Mouse (Mus musculus) stomach, embryonic 16.5 days (tissue): ENCODE measurements around the gene Entpd2. TPM values are rescaled to one million over a fixed set of nuclear protein-coding genes. Genes with fewer than 3 reads are reported as not detected.

Source experiments
- ATAC-seq: fragments of 200-750 bp; cut with Nextera tagmentation; 2 replicates; pipeline ENCODE4 v1.8.0; 2017; ENCODE audit warnings: moderate number of reproducible peaks, moderate TSS enrichment; ENCODE audit not compliant: insufficient read depth, low FRiP score
- H3K27ac ChIP-seq: fragments of 300-500 bp; sonication (generic); 2 replicates; pipeline ENCODE4 v1.5.1; 2014; ENCODE audit warnings: low read length
- H3K27me3 ChIP-seq: fragments of 300-500 bp; sonication (generic); 2 replicates; pipeline ENCODE4 v1.6.1; 2014; ENCODE audit warnings: low read length, control low read depth, mixed read lengths; ENCODE audit not compliant: control insufficient read depth, insufficient read depth
- H3K36me3 ChIP-seq: fragments of 300-500 bp; sonication (generic); 2 replicates; pipeline ENCODE4 v1.6.1; 2014; ENCODE audit warnings: low read length; ENCODE audit not compliant: control insufficient read depth, insufficient read depth
- H3K4me1 ChIP-seq: fragments of 300-500 bp; sonication (generic); 2 replicates; pipeline ENCODE4 v1.6.1; 2014; ENCODE audit warnings: low read length, control low read depth, mixed read lengths; ENCODE audit not compliant: control insufficient read depth, insufficient read depth
- H3K4me2 ChIP-seq: fragments of 300-500 bp; sonication (generic); 2 replicates; pipeline ENCODE4 v1.6.1; 2014; ENCODE audit warnings: low read depth, low read length, mixed read lengths
- H3K4me3 ChIP-seq: fragments of 300-500 bp; sonication (generic); replicated peaks from 2 replicates; pipeline ENCODE4 v1.5.1; 2014; ENCODE audit warnings: mild to moderate bottlenecking, low read length
- H3K9ac ChIP-seq: fragments of 300-500 bp; sonication (generic); 2 replicates; pipeline ENCODE4 v1.6.1; 2014; ENCODE audit warnings: low read length
- H3K9me3 ChIP-seq: fragments of 300-500 bp; sonication (generic); replicated peaks from 2 replicates; pipeline ENCODE4 v1.6.1; 2016; ENCODE audit warnings: low read length, control low read depth; ENCODE audit not compliant: control insufficient read depth
- WGBS: fragments of 180-500 bp; shearing (Covaris S2); extraction: QIAGEN DNeasy Blood & Tissue Kit; methylation state at CpG from one replicate; pipeline ENCODE4 v1.1.7; 2014; 5-methylcytosine and 5-hydroxymethylcytosine counted together
- microRNA-seq: library from miRNA; unstranded; fragments of <30 nt; microRNA quantifications from one replicate; pipeline ENCODE4, GENCODE M21; 2016
- polyA plus RNA-seq: library from polyadenylated mRNA; unstranded; fragments of >200 nt; fragmentation: Nextera tagmentation; extraction: Ambion mirVana; gene quantifications from 2 replicates; pipeline ENCODE4 v1.2.1, GENCODE M21; 2015

Gene Entpd2
- polyA plus RNA-seq, 1 experiment from 2014 or later = 16.6 TPM

GRCm38 (mm10) chr2:25432326-25433098 lies 36.8 kb downstream of the Entpd2 start:
- Histone ChIP-seq H3K27me3 (0 out of 2 replicates have a peak, but pooled peaks cover 3% of the 10 kb centered on the region), H3K9ac (no peak overlapping the region), H3K4me2 (no peak overlapping the region), H3K36me3 (no peaks in the 10 kb centered on the region), H3K4me3 (no peak overlapping the region), H3K9me3 (no peaks in the 10 kb centered on the region), H3K27ac (no peak overlapping the region), H3K4me1 (no peaks in the 10 kb centered on the region)
- no peak for ATAC-seq
- WGBS = 79% methylated on average over 11 of the region's 11 CpGs

GRCm38 (mm10) chr2:25433101-25433500 lies 37.4 kb downstream of the Entpd2 start:
- Histone ChIP-seq H3K4me1 (no peaks in the 10 kb centered on the region), H3K27me3 (0 out of 2 replicates have a peak, but pooled peaks cover 3% of the 10 kb centered on the region), H3K27ac (no peak overlapping the region), H3K9me3 (no peaks in the 10 kb centered on the region), H3K4me3 (no peak overlapping the region), H3K36me3 (no peaks in the 10 kb centered on the region), H3K4me2 (no peak overlapping the region), H3K9ac (no peak overlapping the region)
- ATAC-seq = no peak
- WGBS = 83% methylated on average over 17 of the region's 17 CpGs

- no peaks in the 10 kb centered on the region for H3K9me3 ChIP-seq
- 87% methylated on average over 8 of the region's 8 CpGs for WGBS
- H3K4me2 ChIP-seq = no peak overlapping the region
- no peak overlapping the region for H3K4me3 ChIP-seq
- no peaks in the 10 kb centered on the region for H3K4me1 ChIP-seq
- 0 out of 2 replicates have a peak, but pooled peaks cover 3% of the 10 kb centered on the region for H3K27me3 ChIP-seq
- H3K36me3 ChIP-seq = no peaks in the 10 kb centered on the region
- no peak overlapping the region for H3K27ac ChIP-seq
- ATAC-seq = no peak
- H3K9ac ChIP-seq = no peak overlapping the region
These were observed 38.6 kb downstream of the Entpd2 start for GRCm38 (mm10) chr2:25434292-25434691.

- Histone ChIP-seq H3K9me3 (no peaks in the 10 kb centered on the region), H3K4me1 (no peaks in the 10 kb centered on the region), H3K4me2 (no peak overlapping the region), H3K36me3 (no peaks in the 10 kb centered on the region), H3K4me3 (no peak overlapping the region), H3K27me3 (no peaks in the 10 kb centered on the region), H3K27ac (no peak overlapping the region), H3K9ac (no peak overlapping the region)
- ATAC-seq = no peak
- WGBS = 90% methylated on average over 10 of the region's 10 CpGs
These were observed 40.7 kb downstream of the Entpd2 start for GRCm38 (mm10) chr2:25436286-25436820.

- H3K36me3 ChIP-seq = no peaks in the 10 kb centered on the region
- no peak overlapping the region for H3K4me2 ChIP-seq
- no peaks in the 10 kb centered on the region for H3K9me3 ChIP-seq
- WGBS = 86% methylated on average over 20 of the region's 20 CpGs
- no peak overlapping the region for H3K9ac ChIP-seq
- no peaks in the 10 kb centered on the region for H3K4me1 ChIP-seq
- H3K27ac ChIP-seq = no peak overlapping the region
- H3K27me3 ChIP-seq = no peaks in the 10 kb centered on the region
- no peak for ATAC-seq
- H3K4me3 ChIP-seq = no peak overlapping the region
These were observed 45.4 kb downstream of the Entpd2 start for GRCm38 (mm10) chr2:25441067-25441466.

GRCm38 (mm10) chr2:25442682-25443081 lies 47.0 kb downstream of the Entpd2 start:
- H3K27me3 ChIP-seq = no peaks in the 10 kb centered on the region

More at GRCm38 (mm10) chr2:25442682-25443081, 47.0 kb downstream of the Entpd2 start:
- no peaks in the 10 kb centered on the region for H3K36me3 ChIP-seq
- ATAC-seq = no peak
- WGBS = 89% methylated on average over 14 of the region's 14 CpGs
- H3K9me3 ChIP-seq = no peaks in the 10 kb centered on the region
- H3K27ac ChIP-seq = no peak overlapping the region
- no peak overlapping the region for H3K4me2 ChIP-seq
- H3K9ac ChIP-seq = no peak overlapping the region; the same call in 1 of the 2 replicates
- no peaks in the 10 kb centered on the region for H3K4me1 ChIP-seq
- H3K4me3 ChIP-seq = no peak overlapping the region

Small RNAs within 50 kb of the gene (microRNA-seq; reads per million reads assigned to microRNA genes)
- gene Mir3087 = 0.66 reads per million

Other genes with a start within 250 kb of the Entpd2 start
- gene Nrarp, start 215.1 kb upstream of the Entpd2 start, polyA plus RNA-seq = 9.9 and 11.0 TPM in 2 replicates
- 16.8 and 19.2 TPM in 2 replicates for gene Tor4a, start 199.0 kb upstream of the Entpd2 start, polyA plus RNA-seq
- 102 and 109 TPM in 2 replicates for gene Nelfb, start 184.4 kb upstream of the Entpd2 start, polyA plus RNA-seq
- gene Stpg3, start 181.2 kb upstream of the Entpd2 start, polyA plus RNA-seq = 0.06 TPM in 1 of 2 replicates, not detected in the other
- gene Fam166a, start 177.1 kb upstream of the Entpd2 start, polyA plus RNA-seq = not detected in 2 replicates
- gene Tubb4b, start 171.2 kb upstream of the Entpd2 start, polyA plus RNA-seq = 631 and 720 TPM in 2 replicates
- gene Slc34a3, start 161.5 kb upstream of the Entpd2 start, polyA plus RNA-seq = 0.71 and 1.1 TPM in 2 replicates
- 0.23 and 0.64 TPM in 2 replicates for gene Rnf224, start 159.1 kb upstream of the Entpd2 start, polyA plus RNA-seq
- gene Rnf208, start 153.6 kb upstream of the Entpd2 start, polyA plus RNA-seq = 11.3 and 14.2 TPM in 2 replicates
- 66.0 and 120 TPM in 2 replicates for gene Cysrt1, start 153.4 kb upstream of the Entpd2 start, polyA plus RNA-seq
- 10.1 and 12.8 TPM in 2 replicates for gene AL732309.1, start 149.0 kb upstream of the Entpd2 start, polyA plus RNA-seq
- 19.5 and 20.2 TPM in 2 replicates for gene Tmem203, start 140.4 kb upstream of the Entpd2 start, polyA plus RNA-seq
- gene Tprn, start 133.3 kb upstream of the Entpd2 start, polyA plus RNA-seq = 17.9 and 19.0 TPM in 2 replicates
- 199 TPM in 2 replicates for gene Ssna1, start 123.4 kb upstream of the Entpd2 start, polyA plus RNA-seq
- 123 and 134 TPM in 2 replicates for gene Anapc2, start 123.4 kb upstream of the Entpd2 start, polyA plus RNA-seq
- gene Tmem210, start 107.7 kb upstream of the Entpd2 start, polyA plus RNA-seq = not detected in 2 replicates
- 14.3 and 20.3 TPM in 2 replicates for gene Lrrc26, start 106.0 kb upstream of the Entpd2 start, polyA plus RNA-seq
- 2.0 and 2.3 TPM in 2 replicates for gene Grin1, start 76.7 kb upstream of the Entpd2 start, polyA plus RNA-seq
- 46.0 and 47.0 TPM in 2 replicates for gene Man1b1, start 63.5 kb upstream of the Entpd2 start, polyA plus RNA-seq
- gene Dpp7, start 39.5 kb upstream of the Entpd2 start, polyA plus RNA-seq = 23.8 and 26.8 TPM in 2 replicates
- gene Uap1l1, start 30.2 kb upstream of the Entpd2 start, polyA plus RNA-seq = 34.8 and 40.0 TPM in 2 replicates
- gene Sapcd2, start 23.6 kb upstream of the Entpd2 start, polyA plus RNA-seq = 30.7 and 35.9 TPM in 2 replicates
- 54.9 and 66.1 TPM in 2 replicates for gene Npdc1, start 3.5 kb downstream of the Entpd2 start, polyA plus RNA-seq
- gene Fut7, start 27.4 kb downstream of the Entpd2 start, polyA plus RNA-seq = 0.19 TPM in 1 of 2 replicates, not detected in the other
- gene Abca2, start 32.8 kb downstream of the Entpd2 start, polyA plus RNA-seq = 4.0 and 4.6 TPM in 2 replicates
- 60.5 and 113 TPM in 2 replicates for gene Clic3, start 61.0 kb downstream of the Entpd2 start, polyA plus RNA-seq
- 44.1 and 49.4 TPM in 2 replicates for gene Paxx, start 65.2 kb downstream of the Entpd2 start, polyA plus RNA-seq
- 6.1 and 6.7 TPM in 2 replicates for gene Ptgds, start 74.2 kb downstream of the Entpd2 start, polyA plus RNA-seq
- not detected in 2 replicates for gene Lcn12, start 98.0 kb downstream of the Entpd2 start, polyA plus RNA-seq
- gene Fbxw5, start 104.9 kb downstream of the Entpd2 start, polyA plus RNA-seq = 76.5 and 86.0 TPM in 2 replicates
- 8.9 and 9.5 TPM in 2 replicates for gene C8g, start 105.8 kb downstream of the Entpd2 start, polyA plus RNA-seq
- gene Traf2, start 151.1 kb downstream of the Entpd2 start, polyA plus RNA-seq = 31.5 and 32.1 TPM in 2 replicates
- 377 and 401 TPM in 2 replicates for gene Edf1, start 162.0 kb downstream of the Entpd2 start, polyA plus RNA-seq
- 74.0 and 87.4 TPM in 2 replicates for gene Mamdc4, start 179.0 kb downstream of the Entpd2 start, polyA plus RNA-seq
- 120 and 123 TPM in 2 replicates for gene Phpt1, start 179.3 kb downstream of the Entpd2 start, polyA plus RNA-seq
- 0.26 and 0.94 TPM in 2 replicates for gene Ajm1, start 185.9 kb downstream of the Entpd2 start, polyA plus RNA-seq
- gene Rabl6, start 212.6 kb downstream of the Entpd2 start, polyA plus RNA-seq = 56.4 and 60.3 TPM in 2 replicates
- 0.09 and 0.15 TPM in 2 replicates for gene Ccdc183, start 221.8 kb downstream of the Entpd2 start, polyA plus RNA-seq
- 27.8 and 33.9 TPM in 2 replicates for gene Tmem141, start 226.1 kb downstream of the Entpd2 start, polyA plus RNA-seq
- gene Fcna, start 232.2 kb downstream of the Entpd2 start, polyA plus RNA-seq = 4.9 and 5.3 TPM in 2 replicates